Mouse (Mus musculus) brain, embryonic 18.5 days (tissue): ENCODE results near the gene Acap2.

Experiments used
- DNase-seq: peaks from one replicate; pipeline ENCODE4 v3.0.0-alpha.2; 2012; ENCODE audit warnings: low read depth, low spot score

Acap2 gene

GRCm38 (mm10) chr16:31081125-31081664, 119.8 kb downstream of the Acap2 start, which contains the start of gene Xxylt1:
Xxylt1 (minus strand) TSS chr16:31081432.
- peak; percentile 91 for DNase-seq

- peak; percentile 46 for DNase-seq
Measured at GRCm38 (mm10) chr16:31080573-31081051, 120.4 kb downstream of the Acap2 start.

GRCm38 (mm10) chr16:31077396-31077795, 123.6 kb downstream of the Acap2 start:
- no peak for DNase-seq

- DNase-seq: no peak
Measured at GRCm38 (mm10) chr16:31076436-31076835, 124.6 kb downstream of the Acap2 start.

- no peak for DNase-seq
Measured at GRCm38 (mm10) chr16:31074324-31074908, 126.6 kb downstream of the Acap2 start.

- no peak for DNase-seq
Measured at GRCm38 (mm10) chr16:31071731-31072130, 129.3 kb downstream of the Acap2 start.

- peak; percentile 34 for DNase-seq
Measured at GRCm38 (mm10) chr16:31070358-31071133, 130.5 kb downstream of the Acap2 start.

GRCm38 (mm10) chr16:31069211-31070166, 131.6 kb downstream of the Acap2 start:
- no peak for DNase-seq

- no peak for DNase-seq
Measured at GRCm38 (mm10) chr16:31068280-31068679, 132.8 kb downstream of the Acap2 start.

GRCm38 (mm10) chr16:31066344-31067098, 134.5 kb downstream of the Acap2 start:
- no peak for DNase-seq

- no peak for DNase-seq
Measured at GRCm38 (mm10) chr16:31064782-31065181, 136.3 kb downstream of the Acap2 start.

- DNase-seq: no peak
Measured at GRCm38 (mm10) chr16:31062918-31063317, 138.1 kb downstream of the Acap2 start.

- no peak for DNase-seq
Measured at GRCm38 (mm10) chr16:31061246-31061880, 139.7 kb downstream of the Acap2 start.

- no peak for DNase-seq
Measured at GRCm38 (mm10) chr16:31060714-31061113, 140.3 kb downstream of the Acap2 start.

- no peak for DNase-seq
Measured at GRCm38 (mm10) chr16:31060226-31060625, 140.8 kb downstream of the Acap2 start.

- DNase-seq: no peak
Measured at GRCm38 (mm10) chr16:31059730-31060129, 141.3 kb downstream of the Acap2 start.

GRCm38 (mm10) chr16:31052812-31053211, 148.2 kb downstream of the Acap2 start:
- no peak for DNase-seq

- no peak for DNase-seq
Measured at GRCm38 (mm10) chr16:31052177-31052726, 148.8 kb downstream of the Acap2 start.

- DNase-seq: no peak
Measured at GRCm38 (mm10) chr16:31050701-31051100, 150.3 kb downstream of the Acap2 start.

GRCm38 (mm10) chr16:31048194-31048593, 152.9 kb downstream of the Acap2 start:
- no peak for DNase-seq
